Mouse (Mus musculus): Measurements from ENCODE around the gene Ptpn20.

The Ptpn20 gene

DNA sequence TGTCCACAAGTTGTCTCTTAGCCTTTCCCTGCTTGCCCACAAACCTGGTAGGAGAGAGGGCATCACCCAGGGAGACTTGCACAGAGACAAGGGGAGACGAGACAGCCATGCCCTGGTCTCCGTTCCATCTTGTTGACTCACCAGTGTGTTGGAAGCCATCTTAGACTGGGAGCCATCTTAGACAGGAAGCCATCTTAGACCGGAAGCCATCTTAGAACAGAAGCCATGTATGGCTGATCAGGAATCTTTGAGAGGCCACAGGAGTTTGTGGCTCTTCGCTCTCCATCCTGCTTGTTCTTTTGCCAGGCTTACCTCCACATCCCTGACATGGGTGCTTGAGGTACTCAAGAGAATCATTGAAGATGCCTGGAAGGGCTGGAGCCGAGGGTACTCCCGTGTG, 89.0 kb downstream of the Ptpn20 start:
- DNase-seq = no peak

DNA sequence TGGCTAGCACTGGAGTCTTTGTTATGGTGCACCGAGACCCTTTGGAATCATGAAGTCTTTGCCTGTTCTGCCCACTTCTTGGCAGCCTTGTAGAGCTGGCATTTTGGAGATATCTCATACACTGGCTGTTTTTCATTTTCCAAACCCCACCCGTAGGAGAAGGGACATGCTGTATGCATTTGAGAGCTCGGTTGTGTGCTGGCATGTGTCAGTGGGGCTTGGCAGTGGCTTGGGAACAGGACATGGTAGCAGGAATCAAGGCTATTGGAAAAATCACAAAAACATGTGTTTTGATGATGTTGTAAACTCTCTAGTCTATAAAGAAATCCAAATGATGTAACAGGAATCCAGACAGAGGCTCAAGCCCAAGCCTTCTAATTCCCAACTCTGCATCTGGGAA, 89.7 kb downstream of the Ptpn20 start:
- no peak for DNase-seq

DNA sequence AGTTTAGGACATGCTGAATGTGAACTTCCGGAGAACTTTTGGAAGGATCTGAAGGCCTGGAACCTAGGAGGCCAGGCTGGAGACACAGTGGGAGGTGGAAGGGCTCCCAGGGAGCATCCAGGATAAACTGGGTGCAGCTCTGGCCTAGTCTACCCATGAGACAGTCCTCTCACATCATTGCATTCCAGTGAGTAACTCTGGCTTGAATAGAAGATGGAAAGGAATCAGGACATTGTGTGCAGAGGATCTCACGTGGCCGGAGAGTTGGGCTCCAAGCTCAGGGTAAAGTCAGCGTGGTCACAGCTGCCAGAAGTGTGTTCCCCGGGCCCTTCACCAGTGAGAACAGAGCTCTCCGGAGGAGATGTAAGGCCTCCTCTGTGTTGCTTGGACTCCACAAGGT, 91.6 kb downstream of the Ptpn20 start:
- DNase-seq = no peak

DNA sequence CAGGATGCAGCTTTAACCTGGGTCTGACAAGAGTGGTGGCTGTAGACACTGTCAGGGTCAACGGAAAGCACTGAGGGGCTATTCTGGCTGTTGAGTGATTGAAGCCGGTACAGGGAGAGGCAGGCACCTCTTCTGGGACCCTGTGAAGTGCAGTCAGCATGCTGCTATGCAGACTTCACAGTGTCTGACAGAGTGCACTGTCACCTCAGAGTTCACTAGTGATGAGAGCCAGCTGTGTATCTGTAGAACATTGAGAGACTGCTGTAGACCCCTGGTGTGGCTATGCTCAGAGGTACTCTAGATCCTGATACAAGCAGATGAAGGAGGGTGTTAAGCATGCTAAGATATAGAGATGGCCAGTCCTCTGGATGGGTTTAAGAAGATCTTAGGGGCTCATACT, 93.8 kb downstream of the Ptpn20 start:
- no peak for DNase-seq

DNA sequence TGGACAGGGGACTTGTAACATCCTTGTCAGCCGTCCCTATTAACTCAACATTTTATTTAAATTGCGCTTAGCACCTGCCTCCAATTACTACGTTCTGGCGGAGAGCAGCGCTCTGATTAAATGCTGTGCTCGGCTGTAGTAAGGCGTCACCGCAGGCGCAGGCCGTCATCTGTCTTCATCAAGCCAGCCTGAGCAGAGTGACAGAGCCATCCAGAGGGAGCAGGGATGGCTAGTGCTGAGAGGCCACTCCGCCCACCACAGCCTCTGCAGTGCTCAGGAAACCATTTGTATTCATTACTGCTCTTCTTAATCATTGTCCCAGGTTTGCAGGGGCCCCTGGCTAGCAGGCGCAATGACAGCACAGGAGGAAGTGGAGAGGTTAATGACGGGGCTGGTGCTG, 94.7 kb downstream of the Ptpn20 start:
- no peak for DNase-seq

DNA sequence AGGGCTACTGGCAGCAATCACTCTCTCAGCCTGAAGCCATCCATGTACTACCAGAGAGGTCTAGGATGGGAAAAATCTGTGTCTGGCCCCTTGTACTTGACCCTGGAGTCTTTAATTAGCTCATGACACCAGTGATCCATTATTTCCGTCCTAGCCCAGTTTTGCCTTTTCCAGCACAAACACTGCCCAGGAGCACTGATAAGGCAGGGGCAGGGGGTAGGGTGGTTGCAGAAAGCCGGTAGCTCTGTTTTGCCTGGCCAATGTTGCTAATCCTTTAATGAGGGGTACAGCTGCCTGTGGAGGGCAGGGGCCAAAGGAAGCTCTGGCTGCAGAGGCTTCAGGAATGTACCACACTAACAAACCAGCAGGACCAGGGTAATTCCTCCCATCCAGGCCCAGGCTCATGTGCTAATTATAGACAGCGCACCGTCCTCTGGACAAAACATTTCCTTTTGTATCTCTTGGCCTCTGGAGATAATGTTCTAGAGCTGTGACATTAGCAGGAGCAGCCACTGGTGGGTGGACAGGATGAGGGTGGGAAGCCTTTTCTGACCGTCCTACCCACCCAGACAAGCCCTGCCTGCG, 98.5 kb downstream of the Ptpn20 start:
- no peak for DNase-seq

DNA sequence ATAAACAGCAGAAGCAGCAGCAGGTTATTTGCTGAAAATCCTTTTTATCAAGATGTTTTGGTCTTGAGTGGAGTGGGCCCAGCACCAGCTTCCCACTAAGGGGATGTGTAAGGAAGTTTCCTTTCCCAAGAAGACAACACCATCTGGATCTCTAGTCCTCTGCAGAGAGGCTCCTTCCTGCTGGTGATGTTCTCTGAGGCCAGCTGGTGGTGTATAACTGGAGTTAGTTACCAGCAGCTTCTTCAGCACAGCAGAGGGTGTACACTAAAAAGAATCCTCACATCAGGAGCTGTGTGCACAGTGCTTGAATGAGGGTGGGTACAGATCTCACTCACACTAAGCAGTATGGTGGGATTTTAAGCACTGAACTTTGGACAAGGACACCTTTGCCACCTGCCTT, 100.0 kb downstream of the Ptpn20 start:
- no peak for DNase-seq

All from cerebellum, adult 8-10 months (tissue).